Mouse (Mus musculus) erythroblast, embryonic 14.5 days (primary cell): ENCODE data around the gene Olfr646. TPM values are rescaled to one million over a fixed set of nuclear protein-coding genes. Genes with fewer than 3 reads are reported as not detected.

Experiments
- H3K27me3 ChIP-seq: 2 replicates; pipeline ENCODE4 v1.6.1; 2012; ENCODE audit warnings: inconsistent platforms; ENCODE audit not compliant: control insufficient read depth
- H3K36me3 ChIP-seq: 2 replicates; pipeline ENCODE4 v1.6.1; 2012; ENCODE audit warnings: mild to moderate bottlenecking, inconsistent platforms; ENCODE audit not compliant: control insufficient read depth
- H3K4me1 ChIP-seq: 2 replicates; pipeline ENCODE4 v1.6.1; 2012; ENCODE audit warnings: inconsistent platforms; ENCODE audit not compliant: control insufficient read depth
- H3K4me3 ChIP-seq: replicated peaks from 2 replicates; pipeline ENCODE3; 2012; ENCODE audit warnings: moderate library complexity, mild to moderate bottlenecking, inconsistent platforms
- H3K9me3 ChIP-seq: 2 replicates; pipeline ENCODE4 v1.6.1; 2012; ENCODE audit warnings: low read length, inconsistent platforms, mixed read lengths; ENCODE audit not compliant: control insufficient read depth
- GATA1 ChIP-seq: IDR thresholded peaks from 2 replicates; pipeline ENCODE4 v1.6.1; 2012; ENCODE audit warnings: low read length, inconsistent platforms, mixed read lengths
- TAL1 ChIP-seq: IDR thresholded peaks from 3 replicates; pipeline ENCODE4 v1.6.1; 2012; ENCODE audit warnings: low read length, inconsistent platforms, mixed read lengths
- polyA plus RNA-seq: library from polyadenylated mRNA; stranded (reverse); fragments of >175 nt; gene quantifications from 2 replicates; pipeline ENCODE4 v1.2.3, GENCODE M21; 2012

Olfr646 gene
- polyA plus RNA-seq: not detected in 2 replicates

DNA sequence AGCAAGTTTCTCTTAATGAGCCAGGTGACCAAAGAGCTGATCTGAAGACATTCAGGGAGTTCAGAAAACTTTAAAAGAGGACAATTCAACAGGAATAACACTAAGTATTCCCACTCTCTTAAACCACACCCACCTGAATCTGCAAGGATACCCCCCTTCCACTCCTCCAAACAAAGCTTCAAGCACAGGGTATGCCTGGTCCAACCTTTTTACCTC is at the start of gene Olfr646:
Gene Olfr646, plus strand, starts transcription at position 117 of the 216 bp plus-strand sequence.
- no peaks in the 10 kb centered on the region for H3K27me3 ChIP-seq
- TF ChIP-seq TAL1: no peak
- no peak for TF ChIP-seq GATA1
- no peak within 1 kb of the TSS for H3K4me3 ChIP-seq
- no peaks in the 10 kb centered on the region for H3K9me3 ChIP-seq
- no peaks in the 10 kb centered on the region for H3K4me1 ChIP-seq
- H3K36me3 ChIP-seq: no peaks in the 10 kb centered on the region

DNA sequence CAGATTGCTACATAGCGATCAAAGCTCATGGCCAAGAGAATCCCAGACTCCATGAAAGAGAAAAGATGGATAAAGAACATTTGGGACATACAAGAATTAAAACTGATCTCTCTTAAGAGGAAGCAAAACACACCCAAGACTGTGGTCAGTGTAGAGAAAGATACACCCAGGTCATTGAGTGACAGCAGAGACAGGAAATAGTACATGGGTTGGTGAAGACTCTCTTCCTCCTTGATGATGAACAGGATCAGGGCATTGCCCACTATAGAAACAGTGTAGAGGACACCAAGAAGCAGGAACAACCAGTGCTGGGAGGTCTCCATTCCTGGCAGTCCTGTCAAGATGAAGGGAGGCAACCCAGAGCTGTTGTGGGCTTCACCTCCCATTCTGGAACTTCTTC is 45.5 kb upstream of the Olfr646 start:
- no peaks in the 10 kb centered on the region for H3K9me3 ChIP-seq
- TF ChIP-seq TAL1 (no peak), GATA1 (no peak)
- no peaks in the 10 kb centered on the region for H3K4me1 ChIP-seq
- H3K36me3 ChIP-seq: no peaks in the 10 kb centered on the region
- H3K4me3 ChIP-seq: no peak overlapping the region
- H3K27me3 ChIP-seq: no peaks in the 10 kb centered on the region

DNA sequence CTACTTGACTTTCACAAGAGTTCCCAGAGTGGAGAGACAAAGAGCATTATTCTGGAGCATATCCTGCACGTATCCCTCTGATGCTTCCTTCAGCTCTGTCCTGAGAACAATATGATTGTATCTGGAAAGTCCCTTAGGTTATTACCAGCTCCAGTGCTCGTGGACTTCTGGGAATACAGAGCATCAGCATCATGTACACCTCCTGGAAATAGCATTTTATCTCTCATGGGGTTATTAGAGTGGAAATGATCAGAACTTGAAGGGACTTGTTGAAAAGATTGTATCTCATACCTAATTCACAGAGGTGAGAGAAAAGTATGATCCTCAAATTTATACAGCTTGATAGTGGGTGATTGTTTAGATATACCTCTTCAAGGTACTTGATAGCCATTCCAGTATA is 43.3 kb upstream of the Olfr646 start, which contains the start of gene 4930516K23Rik:
Gene 4930516K23Rik, minus strand, starts transcription at position 101 of the 400 bp plus-strand sequence.
- Histone ChIP-seq H3K9me3 (no peaks in the 10 kb centered on the region), H3K4me1 (no peaks in the 10 kb centered on the region), H3K4me3 (no peak within 1 kb of the TSS), H3K27me3 (no peaks in the 10 kb centered on the region), H3K36me3 (no peaks in the 10 kb centered on the region)
- no peak for TF ChIP-seq GATA1
- no peak for TF ChIP-seq TAL1

DNA sequence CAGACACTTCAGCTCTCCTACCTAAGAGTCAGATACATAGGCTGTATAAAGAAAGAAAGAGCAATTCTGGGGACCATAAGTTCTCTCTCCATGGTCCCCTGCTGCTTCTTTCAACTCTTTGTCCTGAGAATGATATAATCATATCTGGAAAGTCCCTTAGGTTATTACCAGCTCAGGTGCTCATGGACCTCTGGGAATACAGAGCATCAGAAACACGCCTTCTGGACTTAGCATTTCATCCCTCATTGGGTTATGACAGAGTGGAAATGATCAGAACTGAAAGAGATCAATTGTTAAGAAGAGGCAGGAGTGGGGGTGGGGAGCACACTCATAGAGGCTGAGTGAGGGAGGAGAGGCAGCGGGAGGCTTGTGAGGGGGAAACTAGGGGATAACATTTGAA is 32.9 kb upstream of the Olfr646 start, which contains the start of gene Olfr644:
Gene Olfr644, minus strand, starts transcription at position 101 of the 400 bp plus-strand sequence.
- Histone ChIP-seq H3K27me3 (no peaks in the 10 kb centered on the region), H3K9me3 (no peaks in the 10 kb centered on the region), H3K36me3 (no peaks in the 10 kb centered on the region), H3K4me3 (no peak within 1 kb of the TSS), H3K4me1 (no peaks in the 10 kb centered on the region)
- TF ChIP-seq GATA1 (no peak), TAL1 (no peak)

DNA sequence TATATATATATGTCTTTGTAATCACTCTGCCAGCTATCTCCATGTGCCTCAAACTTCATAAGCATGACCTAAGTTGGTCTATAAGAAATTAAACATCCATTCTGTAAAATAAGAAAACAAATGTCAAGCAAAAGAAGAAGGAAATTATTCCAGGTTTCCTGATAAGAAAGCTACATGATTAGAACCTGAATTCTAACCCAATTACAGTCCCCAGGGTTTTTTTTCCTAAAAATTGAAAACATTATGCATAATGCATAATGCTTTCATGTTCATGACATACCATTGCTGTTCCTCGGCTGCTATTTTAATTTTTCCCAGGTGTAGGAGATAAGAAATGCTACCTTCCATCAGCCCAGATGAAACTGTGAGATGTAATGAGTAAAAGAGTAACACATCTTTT is 19.3 kb upstream of the Olfr646 start, which contains the start of gene Olfr645:
Gene Olfr645, minus strand, starts transcription at position 101 of the 400 bp plus-strand sequence.
- TF ChIP-seq TAL1 (no peak), GATA1 (no peak)
- no peaks in the 10 kb centered on the region for H3K4me1 ChIP-seq
- no peaks in the 10 kb centered on the region for H3K36me3 ChIP-seq
- no peaks in the 10 kb centered on the region for H3K9me3 ChIP-seq
- no peaks in the 10 kb centered on the region for H3K27me3 ChIP-seq
- H3K4me3 ChIP-seq: no peak within 1 kb of the TSS

DNA sequence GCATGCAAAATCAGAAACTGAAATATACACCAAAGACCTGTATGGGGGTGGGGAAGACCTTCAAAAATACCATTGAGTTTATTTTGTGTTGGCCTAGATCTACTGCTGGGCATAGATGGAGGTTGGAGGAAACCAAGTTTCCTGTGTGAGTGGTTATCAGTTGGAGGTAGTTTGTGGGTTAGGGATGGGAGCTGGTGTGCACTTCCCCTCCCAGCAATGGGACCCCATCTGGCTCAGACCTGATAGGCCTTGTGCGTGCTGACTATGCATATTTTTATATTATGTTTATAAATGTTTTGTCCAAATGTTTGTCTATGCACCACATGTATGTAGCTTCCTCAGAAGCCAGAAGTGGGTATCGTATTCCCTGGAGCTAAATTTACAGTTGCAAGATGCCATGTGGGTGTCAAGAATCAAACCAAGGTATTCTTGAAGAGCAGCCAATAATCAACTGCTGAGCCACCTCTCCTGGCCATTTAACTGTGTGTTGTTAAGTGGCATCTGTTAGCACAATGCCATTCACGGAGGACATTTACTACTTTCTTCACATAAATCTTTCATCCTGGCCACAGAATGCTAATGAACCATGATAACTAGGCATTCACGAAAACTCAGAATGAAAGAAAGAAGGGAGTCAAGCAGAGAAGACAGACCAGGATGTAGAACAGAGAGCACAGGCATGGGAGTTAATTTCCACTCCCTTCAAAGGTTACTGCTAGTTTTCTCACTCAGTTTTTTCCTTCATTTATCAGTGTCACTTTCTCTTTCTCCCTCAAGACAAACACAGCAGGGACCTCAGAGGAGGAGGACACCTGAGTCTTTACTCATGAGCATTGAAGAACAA is 538 bp upstream of the Olfr646 start:
- Histone ChIP-seq H3K4me3 (no peak overlapping the region), H3K27me3 (no peaks in the 10 kb centered on the region), H3K4me1 (no peaks in the 10 kb centered on the region), H3K9me3 (no peaks in the 10 kb centered on the region), H3K36me3 (no peaks in the 10 kb centered on the region)
- TF ChIP-seq GATA1 (no peak), TAL1 (no peak)

DNA sequence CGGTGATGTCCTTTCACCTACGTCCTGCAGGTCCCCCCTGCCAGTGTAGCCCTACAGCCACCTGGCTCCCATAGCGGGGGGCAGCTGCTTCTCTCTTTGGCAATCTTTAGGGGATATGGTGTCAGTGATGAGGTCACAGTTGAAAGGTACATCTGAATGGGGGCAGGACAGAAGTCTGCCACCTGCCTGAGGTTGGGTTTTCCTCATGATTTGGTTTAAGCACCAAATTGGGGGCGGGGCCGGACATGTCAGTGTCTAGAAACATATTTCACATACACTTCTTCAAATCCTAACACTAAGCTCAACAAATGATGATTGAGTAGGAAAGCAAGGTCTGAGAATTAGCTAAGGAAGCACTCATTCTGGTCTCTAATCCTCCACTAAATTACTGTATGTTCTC is 25.1 kb downstream of the Olfr646 start, which contains the start of gene Ubqln5:
Gene Ubqln5, minus strand, starts transcription at position 101 of the 400 bp plus-strand sequence.
- TF ChIP-seq GATA1: no peak
- no peak for TF ChIP-seq TAL1
- H3K4me3 ChIP-seq: no peak within 1 kb of the TSS
- no peaks in the 10 kb centered on the region; the same call in 1 of the 2 replicates for H3K9me3 ChIP-seq
- H3K36me3 ChIP-seq: no peaks in the 10 kb centered on the region
- H3K4me1 ChIP-seq: no peaks in the 10 kb centered on the region
- no peaks in the 10 kb centered on the region for H3K27me3 ChIP-seq

DNA sequence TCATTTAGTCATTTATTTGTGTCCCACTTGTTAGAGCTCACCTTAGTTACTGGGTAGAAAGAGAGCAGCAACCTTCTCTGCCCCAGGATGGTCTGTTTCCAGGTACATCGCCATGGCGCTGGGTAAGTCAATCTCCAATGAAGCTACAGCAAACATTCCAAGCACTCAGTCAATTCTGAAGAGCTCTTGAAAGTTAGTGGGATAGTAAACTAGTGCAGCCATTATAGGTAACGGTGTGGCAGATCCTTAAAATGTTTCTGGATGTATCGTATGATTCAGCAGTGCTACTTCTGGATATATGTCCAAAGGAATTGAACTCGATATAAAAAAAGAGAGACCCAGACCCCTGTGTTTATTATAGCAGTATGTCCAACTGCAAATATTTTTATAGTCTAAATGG is 32.6 kb downstream of the Olfr646 start, which contains the start of gene Olfr643:
Gene Olfr643, minus strand, starts transcription at position 101 of the 400 bp plus-strand sequence.
- TF ChIP-seq TAL1 (no peak), GATA1 (no peak)

DNA sequence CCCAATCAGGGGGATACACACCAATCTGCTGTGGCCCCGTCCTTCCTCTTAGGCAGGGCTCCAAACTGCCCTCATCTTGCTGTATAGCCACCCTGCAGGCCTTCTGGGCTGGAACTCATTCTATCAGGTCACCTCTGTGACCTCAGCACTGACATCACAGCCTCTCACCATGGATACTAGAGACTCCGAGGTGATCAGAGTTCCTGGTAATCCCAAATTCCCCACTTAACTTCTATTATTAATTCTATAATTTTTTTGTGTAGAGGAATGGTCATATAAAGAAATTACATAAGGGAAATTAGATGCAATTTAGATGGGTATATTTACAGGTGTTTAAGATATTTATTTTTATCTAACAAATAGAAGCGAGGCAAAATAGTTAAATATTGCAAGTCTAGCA is 38.5 kb downstream of the Olfr646 start, which contains the start of gene Ubqln3:
Gene Ubqln3, minus strand, starts transcription at position 101 of the 400 bp plus-strand sequence.
- H3K36me3 ChIP-seq: no peaks in the 10 kb centered on the region
- no peaks in the 10 kb centered on the region for H3K9me3 ChIP-seq
- no peaks in the 10 kb centered on the region for H3K4me1 ChIP-seq
- TF ChIP-seq GATA1 (no peak), TAL1 (no peak)
- H3K27me3 ChIP-seq: no peaks in the 10 kb centered on the region
- no peak within 1 kb of the TSS for H3K4me3 ChIP-seq

More for the DNA sequence above, 32.6 kb downstream of the Olfr646 start, which contains the start of gene Olfr643:
- Histone ChIP-seq H3K36me3 (no peaks in the 10 kb centered on the region), H3K4me3 (no peak within 1 kb of the TSS), H3K9me3 (no peaks in the 10 kb centered on the region), H3K4me1 (no peaks in the 10 kb centered on the region), H3K27me3 (no peaks in the 10 kb centered on the region)
